Mouse (Mus musculus): Measurements from ENCODE around the gene Ehf. TPM values are rescaled to one million over a fixed set of nuclear protein-coding genes. Genes with fewer than 3 reads are reported as not detected.

Ehf gene
- polyA plus RNA-seq (2015; fragmentation: Nextera tagmentation; extraction: Ambion mirVana), result 1.3 and 1.8 TPM in 2 replicates

DNA sequence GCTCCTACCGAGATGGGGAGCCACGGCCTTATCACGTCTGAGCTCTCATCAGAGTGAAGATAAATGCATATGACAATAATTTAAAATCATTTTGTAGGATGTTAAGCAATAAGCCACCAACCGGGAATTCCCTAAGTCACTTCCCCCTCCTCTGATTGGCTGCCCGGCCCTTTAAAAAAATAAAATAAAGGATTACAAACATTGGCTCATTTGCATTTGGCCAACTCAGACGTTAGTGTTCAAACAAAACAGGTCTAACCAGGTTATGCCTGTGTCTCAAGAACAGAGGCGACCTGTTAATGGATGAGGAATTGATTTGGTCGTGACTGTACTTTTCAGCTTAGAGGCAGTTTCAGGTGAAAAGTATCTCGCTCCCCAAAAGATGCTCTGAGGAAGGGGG lies at the start of gene Ehf:
Gene Ehf (minus strand): TSS at position 147 of the 400 bp plus-strand sequence.
- Histone ChIP-seq H3K36me3 (ENCODE audit: control insufficient read depth, insufficient read depth) (no peaks in the 10 kb centered on the region), H3K4me3 (ENCODE audit: low read length) (no peak within 1 kb of the TSS), H3K9me3 (replicated peaks; ENCODE audit: control insufficient read depth, low read length) (no peaks in the 10 kb centered on the region), H3K27ac (ENCODE audit: low read length) (no peak within 1 kb of the TSS), H3K4me2 (ENCODE audit: low read depth, low read length) (no peak within 1 kb of the TSS), H3K27me3 (ENCODE audit: control insufficient read depth, insufficient read depth, low read length) (no peaks in the 10 kb centered on the region), H3K4me1 (ENCODE audit: control insufficient read depth, insufficient read depth, low read length) (no peaks in the 10 kb centered on the region), H3K9ac (ENCODE audit: low read length) (no peak within 1 kb of the TSS)
- ATAC-seq (replicated peaks; ENCODE audit: extremely low read depth, insufficient read depth, low FRiP score), result no peak
- WGBS, result 37% methylated on average over 9 of the region's 9 CpGs

DNA sequence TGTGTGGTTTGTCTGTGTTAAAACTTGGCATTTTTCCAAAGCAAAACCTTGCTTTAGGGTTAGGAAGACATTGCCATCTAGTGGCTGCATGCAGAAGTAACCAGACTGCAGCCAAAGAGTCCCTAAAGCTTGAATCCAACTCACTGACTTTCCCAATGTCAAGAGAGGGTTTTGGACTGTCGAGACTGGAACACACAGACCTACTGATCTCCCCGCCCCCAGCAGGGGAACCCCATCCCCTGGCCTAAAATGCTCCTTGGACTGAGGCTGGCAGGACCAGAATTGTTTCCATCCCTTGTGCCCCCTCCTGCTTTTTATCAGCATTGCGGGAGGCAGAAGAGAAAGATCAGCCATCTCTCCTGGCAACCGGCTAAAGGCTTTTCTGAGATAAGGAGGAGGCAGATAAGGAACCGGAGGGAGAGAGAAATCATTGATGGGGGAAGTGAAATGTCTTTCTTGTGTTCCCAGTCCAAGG lies 44.4 kb upstream of the Ehf start:
- Histone ChIP-seq H3K9ac (ENCODE audit: low read length) (no peak overlapping the region), H3K27ac (ENCODE audit: low read length) (no peak overlapping the region), H3K4me2 (ENCODE audit: low read depth, low read length) (peak overlapping the region; percentile 45; the same call in 1 of the 2 replicates), H3K27me3 (ENCODE audit: control insufficient read depth, insufficient read depth, low read length) (peaks cover 2% of the 10 kb centered on the region; the same call in 1 of the 2 replicates), H3K36me3 (ENCODE audit: control insufficient read depth, insufficient read depth) (no peaks in the 10 kb centered on the region), H3K4me3 (ENCODE audit: low read length) (0 out of 2 replicates have a peak overlapping the region, but pooled peaks have one; percentile 8), H3K4me1 (ENCODE audit: control insufficient read depth, insufficient read depth, low read length) (0 out of 2 replicates have a peak, but pooled peaks cover 2% of the 10 kb centered on the region), H3K9me3 (replicated peaks; ENCODE audit: control insufficient read depth, low read length) (no peaks in the 10 kb centered on the region)
- 2% methylated on average over 5 of the region's 5 CpGs for WGBS
- ATAC-seq (replicated peaks; ENCODE audit: extremely low read depth, insufficient read depth, low FRiP score), result no peak

DNA sequence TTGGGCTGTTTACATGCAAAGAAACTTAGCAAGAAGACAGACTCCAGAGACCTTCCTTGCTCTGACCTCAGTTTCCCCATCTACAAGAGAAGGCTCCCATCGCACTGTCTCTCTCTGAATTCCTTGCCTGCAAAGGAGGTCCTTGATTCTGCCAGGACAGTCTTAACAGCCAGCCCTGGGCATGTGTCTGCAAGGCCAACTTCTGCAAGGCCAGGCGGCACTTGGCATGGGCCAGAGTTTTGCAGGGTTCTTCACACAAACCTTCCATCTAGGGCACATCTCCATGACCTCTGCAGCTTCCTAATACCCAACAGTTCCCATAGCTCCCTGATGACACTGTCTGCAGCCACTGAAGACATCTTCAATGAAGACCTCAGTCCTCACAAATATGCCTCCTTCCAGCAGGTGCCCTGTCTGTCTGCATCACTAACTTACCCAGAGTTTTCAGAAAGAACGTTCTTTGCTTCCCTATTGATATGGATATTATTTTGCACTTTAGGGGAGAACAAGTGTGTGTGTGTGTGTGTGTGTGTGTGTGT lies 43.7 kb upstream of the Ehf start:
- Histone ChIP-seq H3K27me3 (ENCODE audit: control insufficient read depth, insufficient read depth, low read length) (peaks cover 2% of the 10 kb centered on the region; the same call in 1 of the 2 replicates), H3K4me3 (ENCODE audit: low read length) (no peak overlapping the region), H3K27ac (ENCODE audit: low read length) (no peak overlapping the region), H3K4me2 (ENCODE audit: low read depth, low read length) (no peak overlapping the region), H3K36me3 (ENCODE audit: control insufficient read depth, insufficient read depth) (no peaks in the 10 kb centered on the region), H3K4me1 (ENCODE audit: control insufficient read depth, insufficient read depth, low read length) (0 out of 2 replicates have a peak, but pooled peaks cover 2% of the 10 kb centered on the region), H3K9me3 (replicated peaks; ENCODE audit: control insufficient read depth, low read length) (no peaks in the 10 kb centered on the region), H3K9ac (ENCODE audit: low read length) (no peak overlapping the region)
- WGBS, result 68% methylated on average over 3 of the region's 3 CpGs
- ATAC-seq (replicated peaks; ENCODE audit: extremely low read depth, insufficient read depth, low FRiP score), result no peak

DNA sequence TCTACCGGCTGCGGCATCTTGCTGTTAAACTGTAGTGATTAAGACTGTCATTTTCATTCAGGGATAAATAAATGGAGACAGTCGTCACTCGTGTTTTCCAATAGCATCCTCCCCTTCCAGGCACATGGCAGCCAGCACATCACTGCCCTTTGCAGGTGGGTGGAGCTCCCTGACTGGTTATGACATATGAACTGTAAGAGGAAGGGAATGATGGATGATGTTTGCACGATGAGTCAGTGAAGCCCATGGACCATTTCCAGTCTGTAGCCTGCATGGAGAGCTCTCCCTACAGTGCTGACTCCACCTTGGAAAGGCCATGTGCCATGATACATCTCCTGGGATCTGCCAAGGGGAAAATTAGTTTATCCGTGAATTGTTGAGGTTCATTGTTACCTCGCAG lies 40.5 kb upstream of the Ehf start:
- no peaks in the 10 kb centered on the region for H3K36me3 ChIP-seq (ENCODE audit: control insufficient read depth, insufficient read depth)
- no peak overlapping the region for H3K4me3 ChIP-seq (ENCODE audit: low read length)
- 73% methylated on average over 7 of the region's 7 CpGs for WGBS
- H3K4me1 ChIP-seq (ENCODE audit: control insufficient read depth, insufficient read depth, low read length), result 0 out of 2 replicates have a peak, but pooled peaks cover 2% of the 10 kb centered on the region
- H3K4me2 ChIP-seq (ENCODE audit: low read depth, low read length), result no peak overlapping the region
- no peak for ATAC-seq (replicated peaks; ENCODE audit: extremely low read depth, insufficient read depth, low FRiP score)
- no peak overlapping the region for H3K27ac ChIP-seq (ENCODE audit: low read length)
- no peaks in the 10 kb centered on the region for H3K9me3 ChIP-seq (replicated peaks; ENCODE audit: control insufficient read depth, low read length)
- no peak overlapping the region for H3K9ac ChIP-seq (ENCODE audit: low read length)
- H3K27me3 ChIP-seq (ENCODE audit: control insufficient read depth, insufficient read depth, low read length), result peaks cover 2% of the 10 kb centered on the region; the same call in 1 of the 2 replicates

DNA sequence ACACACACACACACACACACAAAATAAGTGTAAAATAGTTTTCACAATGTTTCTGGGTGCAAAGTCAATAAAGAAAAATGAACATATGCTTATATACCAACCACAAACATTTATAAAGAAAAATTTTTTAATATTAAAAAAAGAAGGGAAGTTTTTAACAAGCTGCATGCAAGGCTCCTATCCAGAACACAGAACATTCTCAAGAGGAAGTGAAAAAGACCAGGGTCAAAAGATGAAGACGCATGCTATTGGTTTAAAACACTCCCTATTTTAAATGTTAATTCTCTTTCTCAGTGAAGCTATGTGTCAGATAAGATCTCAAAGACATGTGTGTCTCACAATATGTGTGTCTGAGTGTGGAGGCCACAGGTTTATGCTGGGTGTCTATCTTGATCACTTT lies 39.0 kb upstream of the Ehf start:
- Histone ChIP-seq H3K27me3 (ENCODE audit: control insufficient read depth, insufficient read depth, low read length) (no peaks in the 10 kb centered on the region), H3K9ac (ENCODE audit: low read length) (no peak overlapping the region), H3K27ac (ENCODE audit: low read length) (no peak overlapping the region), H3K4me3 (ENCODE audit: low read length) (no peak overlapping the region), H3K4me2 (ENCODE audit: low read depth, low read length) (no peak overlapping the region), H3K4me1 (ENCODE audit: control insufficient read depth, insufficient read depth, low read length) (no peaks in the 10 kb centered on the region), H3K36me3 (ENCODE audit: control insufficient read depth, insufficient read depth) (no peaks in the 10 kb centered on the region), H3K9me3 (replicated peaks; ENCODE audit: control insufficient read depth, low read length) (no peaks in the 10 kb centered on the region)
- no peak for ATAC-seq (replicated peaks; ENCODE audit: extremely low read depth, insufficient read depth, low FRiP score)
- 79% methylated on average over 1 of the region's 1 CpGs for WGBS

DNA sequence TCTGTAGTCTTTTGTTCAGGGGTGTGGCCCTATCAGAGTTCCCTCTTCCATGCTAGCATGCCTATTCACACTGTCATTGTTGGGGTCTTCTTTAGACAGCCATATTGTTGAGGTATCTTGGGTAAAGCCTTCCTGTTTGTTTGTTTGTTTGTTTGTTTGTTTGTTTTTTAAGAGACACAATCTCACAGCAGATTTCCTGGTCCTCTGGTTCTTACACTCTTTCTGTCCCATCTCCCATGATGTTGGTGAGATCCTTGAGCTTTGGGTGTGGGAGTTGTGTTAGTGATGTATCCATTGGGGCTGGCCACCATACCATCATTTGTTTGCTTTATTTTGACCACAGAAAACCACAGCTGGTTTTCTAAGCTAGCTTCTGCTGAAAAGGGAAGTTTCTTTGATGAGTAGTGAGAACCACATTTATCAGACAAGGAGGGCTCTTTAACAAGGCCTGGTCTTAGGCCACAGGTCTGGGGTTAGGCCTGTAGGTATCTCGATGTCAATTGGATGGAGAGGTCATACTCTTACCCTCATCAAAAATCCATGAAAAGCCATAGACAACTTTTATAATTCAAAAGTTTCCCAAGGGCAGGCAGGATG lies 38.4 kb upstream of the Ehf start:
- ATAC-seq (replicated peaks; ENCODE audit: extremely low read depth, insufficient read depth, low FRiP score), result no peak
- H3K4me1 ChIP-seq (ENCODE audit: control insufficient read depth, insufficient read depth, low read length), result no peaks in the 10 kb centered on the region
- 86% methylated on average over 1 of the region's 1 CpGs for WGBS

DNA sequence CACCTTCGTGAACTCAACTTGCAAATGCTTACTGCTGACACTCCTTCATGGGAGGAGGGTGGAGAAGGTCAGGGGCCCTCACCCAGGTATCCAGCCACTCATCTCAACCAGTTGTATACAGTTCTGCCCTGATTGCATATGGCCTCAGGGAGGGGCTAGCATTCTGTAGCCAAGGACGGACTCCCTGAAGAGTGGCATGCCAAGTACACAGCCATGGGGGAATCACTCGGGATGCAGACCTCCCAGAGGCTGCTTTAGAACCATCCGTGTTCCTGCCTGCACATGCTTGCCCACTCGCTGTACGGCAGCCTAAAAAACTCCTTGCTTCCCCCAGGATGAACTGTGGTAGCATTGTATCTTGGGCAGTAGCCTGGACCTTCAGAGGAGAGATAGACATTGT lies 35.6 kb upstream of the Ehf start:
- Histone ChIP-seq H3K4me1 (ENCODE audit: control insufficient read depth, insufficient read depth, low read length) (no peaks in the 10 kb centered on the region), H3K36me3 (ENCODE audit: control insufficient read depth, insufficient read depth) (no peaks in the 10 kb centered on the region), H3K27me3 (ENCODE audit: control insufficient read depth, insufficient read depth, low read length) (no peaks in the 10 kb centered on the region), H3K4me3 (ENCODE audit: low read length) (no peak overlapping the region), H3K27ac (ENCODE audit: low read length) (no peak overlapping the region), H3K9ac (ENCODE audit: low read length) (no peak overlapping the region), H3K4me2 (ENCODE audit: low read depth, low read length) (no peak overlapping the region), H3K9me3 (replicated peaks; ENCODE audit: control insufficient read depth, low read length) (no peaks in the 10 kb centered on the region)
- 80% methylated on average over 6 of the region's 6 CpGs for WGBS
- ATAC-seq (replicated peaks; ENCODE audit: extremely low read depth, insufficient read depth, low FRiP score), result no peak

More for the DNA sequence above, 38.4 kb upstream of the Ehf start:
- no peaks in the 10 kb centered on the region for H3K36me3 ChIP-seq (ENCODE audit: control insufficient read depth, insufficient read depth)
- no peak overlapping the region for H3K4me3 ChIP-seq (ENCODE audit: low read length)
- no peak overlapping the region for H3K27ac ChIP-seq (ENCODE audit: low read length)
- H3K9ac ChIP-seq (ENCODE audit: low read length), result no peak overlapping the region
- no peaks in the 10 kb centered on the region for H3K9me3 ChIP-seq (replicated peaks; ENCODE audit: control insufficient read depth, low read length)
- H3K27me3 ChIP-seq (ENCODE audit: control insufficient read depth, insufficient read depth, low read length), result no peaks in the 10 kb centered on the region
- no peak overlapping the region for H3K4me2 ChIP-seq (ENCODE audit: low read depth, low read length)

DNA sequence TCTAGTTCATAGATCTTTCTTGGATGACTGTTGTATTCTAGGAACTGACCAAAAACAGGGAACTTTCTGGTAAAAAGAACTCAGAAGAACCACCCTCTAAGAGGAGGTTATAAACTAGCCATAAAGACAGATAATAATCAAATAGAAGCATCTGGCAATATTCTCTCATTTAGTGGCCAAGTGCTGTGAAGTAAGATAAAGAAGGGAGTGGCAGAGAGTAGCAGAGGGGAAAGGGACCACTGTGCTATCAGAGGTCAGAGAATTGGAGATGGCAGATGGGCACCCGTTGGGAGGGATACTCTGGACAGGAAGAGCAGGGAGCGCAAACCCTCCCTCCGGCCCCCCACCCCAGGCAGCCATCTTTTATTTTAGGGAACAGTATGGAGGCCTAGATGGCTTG lies 34.3 kb upstream of the Ehf start:
- Histone ChIP-seq H3K4me3 (ENCODE audit: low read length) (no peak overlapping the region), H3K27me3 (ENCODE audit: control insufficient read depth, insufficient read depth, low read length) (no peaks in the 10 kb centered on the region), H3K9me3 (replicated peaks; ENCODE audit: control insufficient read depth, low read length) (no peaks in the 10 kb centered on the region), H3K4me1 (ENCODE audit: control insufficient read depth, insufficient read depth, low read length) (no peaks in the 10 kb centered on the region), H3K4me2 (ENCODE audit: low read depth, low read length) (no peak overlapping the region), H3K27ac (ENCODE audit: low read length) (no peak overlapping the region), H3K9ac (ENCODE audit: low read length) (no peak overlapping the region), H3K36me3 (ENCODE audit: control insufficient read depth, insufficient read depth) (no peaks in the 10 kb centered on the region)
- 83% methylated on average over 3 of the region's 3 CpGs for WGBS
- ATAC-seq (replicated peaks; ENCODE audit: extremely low read depth, insufficient read depth, low FRiP score), result no peak

DNA sequence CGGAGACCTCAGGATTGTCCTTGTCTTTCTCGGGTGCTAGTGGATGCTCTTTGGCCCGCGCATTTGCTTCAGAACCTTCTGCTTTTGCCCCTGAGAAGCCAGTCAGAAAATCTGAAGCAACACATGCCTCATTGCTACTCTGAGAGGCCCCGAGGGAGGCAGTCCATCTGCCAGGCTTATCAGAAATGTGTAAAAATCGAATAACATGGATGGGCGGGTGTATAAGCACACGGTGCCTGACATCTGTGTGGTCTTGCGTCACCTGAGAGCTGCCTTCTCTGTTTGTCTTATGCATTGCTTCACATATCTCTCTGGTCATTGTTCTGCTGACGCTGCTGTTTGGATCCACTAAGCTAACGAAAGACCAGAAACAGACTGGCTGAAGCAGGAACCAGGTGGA lies 33.5 kb upstream of the Ehf start:
- H3K27me3 ChIP-seq (ENCODE audit: control insufficient read depth, insufficient read depth, low read length), result no peaks in the 10 kb centered on the region
- no peak for ATAC-seq (replicated peaks; ENCODE audit: extremely low read depth, insufficient read depth, low FRiP score)
- no peaks in the 10 kb centered on the region for H3K4me1 ChIP-seq (ENCODE audit: control insufficient read depth, insufficient read depth, low read length)
- H3K9ac ChIP-seq (ENCODE audit: low read length), result no peak overlapping the region
- H3K4me2 ChIP-seq (ENCODE audit: low read depth, low read length), result no peak overlapping the region
- no peaks in the 10 kb centered on the region for H3K36me3 ChIP-seq (ENCODE audit: control insufficient read depth, insufficient read depth)
- WGBS, result 72% methylated on average over 11 of the region's 11 CpGs
- no peak overlapping the region for H3K27ac ChIP-seq (ENCODE audit: low read length)
- no peaks in the 10 kb centered on the region for H3K9me3 ChIP-seq (replicated peaks; ENCODE audit: control insufficient read depth, low read length)
- no peak overlapping the region for H3K4me3 ChIP-seq (ENCODE audit: low read length)

Measured in heart, embryonic 16.5 days (tissue).